Mouse (Mus musculus): ENCODE data around the gene Olfr462. TPM values are rescaled to one million over a fixed set of nuclear protein-coding genes. Genes with fewer than 3 reads are reported as not detected.

Gene Olfr462
- not detected in 2 replicates for polyA plus RNA-seq (2012; rRNA removed)

- no peak for DNase-seq
- H3K27me3 ChIP-seq (ENCODE audit: control insufficient read depth, insufficient read depth, low read length), result no peaks in the 10 kb centered on the region
- WGBS, result 87% methylated on average over 6 of the region's 6 CpGs
These were observed at the start of gene Olfr462 for GRCm38 (mm10) chr11:87892168-87892567. TSS of gene Olfr462 (minus strand) at chr11:87892268.

DNA sequence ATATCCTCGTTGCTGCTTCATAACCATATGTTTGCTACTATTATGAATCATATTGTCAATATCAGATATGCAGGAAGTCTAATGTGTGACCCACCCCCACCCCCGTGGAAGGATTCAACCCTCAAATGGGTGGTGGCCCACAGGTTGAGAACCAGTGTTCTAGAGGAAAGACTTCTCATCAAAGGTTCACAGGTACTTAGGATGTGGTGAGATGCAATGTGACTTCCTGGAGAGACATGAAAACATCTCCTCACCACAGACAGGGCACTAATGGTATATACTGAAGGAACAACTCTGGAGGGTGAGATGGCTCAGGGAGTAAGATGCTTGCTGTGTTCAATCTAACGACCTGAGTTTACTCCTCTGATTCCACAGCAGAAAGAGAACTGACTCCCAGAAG is 43.4 kb upstream of the Olfr462 start:
- WGBS, result 76% methylated on average over 3 of the region's 3 CpGs

More at GRCm38 (mm10) chr11:87892168-87892567, at the start of gene Olfr462:
- no peaks in the 10 kb centered on the region for H3K4me1 ChIP-seq (ENCODE audit: control insufficient read depth, insufficient read depth, low read length)
- TF ChIP-seq POLR2A (IDR thresholded peaks at IDR 0.05; ENCODE audit: borderline replicate concordance, insufficient read depth, low read length), result no peak
- H3K27ac ChIP-seq (ENCODE audit: insufficient read depth, low read length), result no peak within 1 kb of the TSS
- no peak within 1 kb of the TSS for H3K4me3 ChIP-seq (replicated peaks; ENCODE audit: insufficient read depth, low read depth, low read length)

DNA sequence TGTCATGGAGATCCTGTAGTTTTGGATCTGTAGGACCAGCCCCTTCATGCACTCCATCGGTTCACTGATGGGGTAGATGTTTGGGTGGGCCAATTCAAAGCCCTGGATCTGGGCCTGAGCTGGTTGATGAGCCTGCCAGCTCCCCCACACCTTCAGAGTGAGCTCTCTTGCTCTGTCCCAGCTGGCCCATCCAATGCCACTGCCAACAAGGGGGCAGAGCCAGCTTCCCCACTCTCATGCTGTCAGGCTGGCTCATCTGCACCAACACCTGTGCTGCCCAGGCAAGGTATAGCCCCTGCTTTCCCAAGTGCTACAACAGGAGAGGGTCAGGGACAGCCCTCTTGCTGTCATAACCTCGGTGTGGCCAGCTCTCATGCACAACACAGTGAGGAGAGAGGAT is 41.7 kb upstream of the Olfr462 start:
- no peaks in the 10 kb centered on the region for H3K4me1 ChIP-seq (ENCODE audit: control insufficient read depth, insufficient read depth, low read length)
- H3K27ac ChIP-seq (ENCODE audit: insufficient read depth, low read length), result no peak overlapping the region
- no peak overlapping the region for H3K4me3 ChIP-seq (replicated peaks; ENCODE audit: insufficient read depth, low read depth, low read length)
- DNase-seq, result no peak
- H3K27me3 ChIP-seq (ENCODE audit: control insufficient read depth, insufficient read depth, low read length), result no peaks in the 10 kb centered on the region
- WGBS, result 15% methylated on average over 2 of the region's 2 CpGs
- TF ChIP-seq POLR2A (IDR thresholded peaks at IDR 0.05; ENCODE audit: borderline replicate concordance, insufficient read depth, low read length), result no peak
- TF ChIP-seq CTCF (IDR thresholded peaks at IDR 0.05; ENCODE audit: borderline replicate concordance, insufficient read depth, low read depth, low read length), result no peak

More for the DNA sequence above, 43.4 kb upstream of the Olfr462 start:
- Histone ChIP-seq H3K27me3 (ENCODE audit: control insufficient read depth, insufficient read depth, low read length) (no peaks in the 10 kb centered on the region), H3K27ac (ENCODE audit: insufficient read depth, low read length) (no peak overlapping the region), H3K4me1 (ENCODE audit: control insufficient read depth, insufficient read depth, low read length) (no peaks in the 10 kb centered on the region), H3K4me3 (replicated peaks; ENCODE audit: insufficient read depth, low read depth, low read length) (no peak overlapping the region)
- no peak for DNase-seq
- TF ChIP-seq POLR2A (IDR thresholded peaks at IDR 0.05; ENCODE audit: borderline replicate concordance, insufficient read depth, low read length), result no peak
- no peak for TF ChIP-seq CTCF (IDR thresholded peaks at IDR 0.05; ENCODE audit: borderline replicate concordance, insufficient read depth, low read depth, low read length)

GRCm38 (mm10) chr11:87930348-87930747 is 38.3 kb upstream of the Olfr462 start:
- Histone ChIP-seq H3K27me3 (ENCODE audit: control insufficient read depth, insufficient read depth, low read length) (no peaks in the 10 kb centered on the region), H3K4me1 (ENCODE audit: control insufficient read depth, insufficient read depth, low read length) (no peaks in the 10 kb centered on the region), H3K27ac (ENCODE audit: insufficient read depth, low read length) (no peak overlapping the region), H3K4me3 (replicated peaks; ENCODE audit: insufficient read depth, low read depth, low read length) (no peak overlapping the region)
- TF ChIP-seq POLR2A (IDR thresholded peaks at IDR 0.05; ENCODE audit: borderline replicate concordance, insufficient read depth, low read length) (no peak), CTCF (IDR thresholded peaks at IDR 0.05; ENCODE audit: borderline replicate concordance, insufficient read depth, low read depth, low read length) (no peak)
- 95% methylated on average over 2 of the region's 2 CpGs for WGBS
- DNase-seq, result no peak

DNA sequence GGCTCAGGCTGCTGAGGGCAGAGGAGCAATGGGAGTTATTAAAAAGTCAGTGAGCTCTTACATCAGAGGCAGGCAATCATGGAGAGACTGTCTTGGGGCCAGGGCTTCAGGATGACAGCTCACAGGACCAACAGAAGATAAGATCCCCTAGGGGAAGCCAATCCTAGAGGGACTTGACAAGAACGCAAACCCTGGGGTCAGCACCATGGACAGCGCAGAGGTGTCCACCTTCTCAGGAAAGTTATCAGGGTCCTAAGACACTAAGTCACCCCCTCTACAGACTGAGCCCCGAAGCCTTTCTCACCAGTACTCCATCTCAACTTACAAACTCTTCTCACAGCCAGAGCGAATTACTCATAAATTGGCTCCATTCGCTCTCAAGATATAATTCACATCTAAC is 28.9 kb upstream of the Olfr462 start, which contains the start of gene Olfr464:
Gene Olfr464 (minus strand): TSS at position 2 of the 400 bp plus-strand sequence.
- no peak for DNase-seq
- TF ChIP-seq POLR2A (IDR thresholded peaks at IDR 0.05; ENCODE audit: borderline replicate concordance, insufficient read depth, low read length), result no peak
- no peak for TF ChIP-seq CTCF (IDR thresholded peaks at IDR 0.05; ENCODE audit: borderline replicate concordance, insufficient read depth, low read depth, low read length)
- Histone ChIP-seq H3K27ac (ENCODE audit: insufficient read depth, low read length) (no peak within 1 kb of the TSS), H3K27me3 (ENCODE audit: control insufficient read depth, insufficient read depth, low read length) (no peaks in the 10 kb centered on the region), H3K4me3 (replicated peaks; ENCODE audit: insufficient read depth, low read depth, low read length) (no peak within 1 kb of the TSS), H3K4me1 (ENCODE audit: control insufficient read depth, insufficient read depth, low read length) (no peaks in the 10 kb centered on the region)
- WGBS, result 37% methylated on average over 5 of the region's 5 CpGs

- H3K27me3 ChIP-seq (ENCODE audit: control insufficient read depth, insufficient read depth, low read length), result no peaks in the 10 kb centered on the region
- no peak overlapping the region for H3K4me3 ChIP-seq (replicated peaks; ENCODE audit: insufficient read depth, low read depth, low read length)
- DNase-seq, result no peak
- no peak overlapping the region for H3K27ac ChIP-seq (ENCODE audit: insufficient read depth, low read length)
- TF ChIP-seq POLR2A (IDR thresholded peaks at IDR 0.05; ENCODE audit: borderline replicate concordance, insufficient read depth, low read length) (no peak), CTCF (IDR thresholded peaks at IDR 0.05; ENCODE audit: borderline replicate concordance, insufficient read depth, low read depth, low read length) (no peak)
- H3K4me1 ChIP-seq (ENCODE audit: control insufficient read depth, insufficient read depth, low read length), result no peaks in the 10 kb centered on the region
- 61% methylated on average over 2 of the region's 2 CpGs for WGBS
These were observed 28.2 kb upstream of the Olfr462 start for GRCm38 (mm10) chr11:87920301-87920700.

DNA sequence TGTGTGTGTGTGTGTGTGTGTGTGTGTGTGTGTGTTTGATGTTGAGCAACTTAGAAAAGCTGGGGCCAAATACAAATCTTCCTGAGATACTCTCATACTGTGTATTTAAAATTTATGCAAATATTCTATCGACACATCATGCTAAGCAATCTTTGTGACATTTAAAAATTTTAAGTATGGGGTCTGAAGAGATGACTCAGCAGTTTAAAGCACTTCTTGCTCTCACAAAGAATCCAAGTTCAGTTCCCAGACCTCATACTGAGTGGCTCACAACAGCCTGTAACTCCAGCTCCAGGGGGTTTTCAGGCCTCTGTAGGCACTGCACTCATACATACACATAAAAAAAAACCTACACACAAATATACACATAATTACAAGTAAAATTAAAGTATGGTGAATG is 23.9 kb upstream of the Olfr462 start:
- 89% methylated on average over 1 of the region's 1 CpGs for WGBS
- no peaks in the 10 kb centered on the region for H3K27me3 ChIP-seq (ENCODE audit: control insufficient read depth, insufficient read depth, low read length)
- no peak overlapping the region for H3K27ac ChIP-seq (ENCODE audit: insufficient read depth, low read length)
- TF ChIP-seq POLR2A (IDR thresholded peaks at IDR 0.05; ENCODE audit: borderline replicate concordance, insufficient read depth, low read length) (no peak), CTCF (IDR thresholded peaks at IDR 0.05; ENCODE audit: borderline replicate concordance, insufficient read depth, low read depth, low read length) (no peak)
- no peak for DNase-seq
- H3K4me3 ChIP-seq (replicated peaks; ENCODE audit: insufficient read depth, low read depth, low read length), result no peak overlapping the region
- H3K4me1 ChIP-seq (ENCODE audit: control insufficient read depth, insufficient read depth, low read length), result no peaks in the 10 kb centered on the region

- H3K4me1 ChIP-seq (ENCODE audit: control insufficient read depth, insufficient read depth, low read length), result no peaks in the 10 kb centered on the region
- H3K4me3 ChIP-seq (replicated peaks; ENCODE audit: insufficient read depth, low read depth, low read length), result no peak overlapping the region
- DNase-seq, result no peak
- H3K27ac ChIP-seq (ENCODE audit: insufficient read depth, low read length), result no peak overlapping the region
- 83% methylated on average over 3 of the region's 3 CpGs for WGBS
- no peaks in the 10 kb centered on the region for H3K27me3 ChIP-seq (ENCODE audit: control insufficient read depth, insufficient read depth, low read length)
- TF ChIP-seq CTCF (IDR thresholded peaks at IDR 0.05; ENCODE audit: borderline replicate concordance, insufficient read depth, low read depth, low read length) (no peak), POLR2A (IDR thresholded peaks at IDR 0.05; ENCODE audit: borderline replicate concordance, insufficient read depth, low read length) (no peak)
These were observed 12.3 kb upstream of the Olfr462 start for GRCm38 (mm10) chr11:87904331-87904730.
